Mouse (Mus musculus) heart, postnatal 4 days (tissue): ENCODE measurements around the gene Tppp. TPM values are rescaled to one million over a fixed set of nuclear protein-coding genes. Genes with fewer than 3 reads are reported as not detected.

ENCODE experiments used
- total RNA-seq, 2 experiments: library from RNA; stranded (reverse); gene quantifications; 2 replicates each; pipeline ENCODE4 v1.2.3; 2021

Gene Tppp
- total RNA-seq, 2 experiments from 2014 or later = 11.9 to 13.7 TPM

Other genes with a start within 250 kb of the Tppp start
- 1 to 10 TPM; 9.2 to 9.7 TPM for gene Nkd2, start 161.8 kb upstream of the Tppp start, total RNA-seq
- gene Trip13, start 71.6 kb upstream of the Tppp start, total RNA-seq = 10 to 100 TPM; 11.8 to 14.3 TPM
- 10 to 100 TPM; 39.3 to 41.8 TPM for gene Brd9, start 71.6 kb upstream of the Tppp start, total RNA-seq
- not detected for gene Zdhhc11, start 45.6 kb upstream of the Tppp start, total RNA-seq
- 1 to 10 TPM; 7.2 to 9.0 TPM for gene Cep72, start 52.9 kb downstream of the Tppp start, total RNA-seq
- 1 to 10 TPM; 1.4 to 1.5 TPM for gene Slc9a3, start 112.0 kb downstream of the Tppp start, total RNA-seq
- gene Exoc3, start 199.3 kb downstream of the Tppp start, total RNA-seq = 10 to 100 TPM; 55.6 to 57.1 TPM